Mouse (Mus musculus) kidney, adult 2 months (tissue): ENCODE data around the gene Rdx.

Experiments
- CTCF ChIP-seq: fragments of 200-500 bp; conservative IDR thresholded peaks from 2 replicates; pipeline ENCODE4 v1.5.1; 2011; ENCODE audit warnings: low read depth, mild to moderate bottlenecking, control low read depth, low read length, moderate library complexity, mixed read lengths; ENCODE audit not compliant: insufficient read depth, insufficient read length
- POLR2A ChIP-seq: fragments of 200-500 bp; IDR thresholded peaks from one replicate; pipeline ENCODE4 v1.6.1; 2011; ENCODE audit warnings: low read depth, low read length, control low read depth

DNA sequence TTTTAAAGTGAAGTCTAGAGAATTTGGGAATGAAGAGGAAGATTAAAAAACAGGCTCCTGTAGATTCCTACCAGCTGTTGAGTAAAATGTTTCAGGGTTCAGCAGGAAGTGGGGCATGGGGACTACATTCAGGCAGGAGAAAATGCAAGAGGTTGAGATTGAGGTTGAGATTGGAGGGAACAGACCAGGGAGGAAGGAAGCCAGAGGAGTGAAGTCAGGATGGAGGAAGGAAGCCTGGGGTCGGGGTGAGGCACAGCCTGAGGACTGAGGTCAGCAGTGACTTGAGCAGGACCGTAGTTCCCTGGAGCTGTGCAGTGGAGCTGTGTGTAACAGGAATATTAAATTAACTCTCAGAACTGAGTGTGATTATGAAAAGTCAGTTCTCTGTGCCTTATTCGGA is 48.7 kb downstream of the Rdx start:
- TF ChIP-seq CTCF (no peak), POLR2A (no peak)
